15 mouse cellular contexts compared by ENCODE assay signal in the genomic region with DNA sequence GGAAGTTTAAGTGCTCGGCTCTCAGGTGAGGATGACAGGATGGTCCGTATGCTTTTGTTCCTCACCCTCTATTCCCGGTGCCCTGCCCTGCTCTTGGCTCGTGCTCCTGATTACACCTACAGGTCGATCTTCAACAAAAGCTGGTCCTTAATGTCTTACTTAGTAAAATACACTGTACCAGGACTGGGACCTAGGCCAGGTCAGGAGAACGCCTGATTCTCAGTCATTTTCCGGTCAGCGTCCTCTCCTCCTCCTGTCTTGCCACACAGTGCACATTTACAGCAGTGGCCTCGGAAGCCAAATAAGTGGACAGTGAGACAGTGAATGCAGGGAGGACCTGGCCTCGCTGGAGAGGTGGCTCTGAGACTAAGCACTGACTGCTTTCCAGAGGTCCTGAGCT. TPM values are rescaled to one million over a fixed set of nuclear protein-coding genes. Genes with fewer than 3 reads are reported as not detected.
DNase-seq lines count a peak whose midpoint lies in the region; ATAC-seq and TF ChIP-seq lines count a peak whose summit lies in the region.
"Had no signal": no experiment of that assay in that cellular context is flagged by ENCODE, and none has a peak within 500 bp of the region (broad histone marks: within the 10 kb centered on the region; RNA-seq: fewer than 3 reads in every experiment).

No protein-coding gene starts in this region.

- no peak for ATAC-seq in intestine, embryonic 15.5 days
- ATAC-seq in intestine, postnatal 0 days, result no peak
- no peak for ATAC-seq in lung, embryonic 15.5 days (ENCODE audit: borderline replicate concordance, extremely low read depth, low FRiP score, low TSS enrichment)
- ATAC-seq in kidney, postnatal 0 days (replicated peaks; ENCODE audit: low FRiP score, low read depth), result no peak
- ATAC-seq in erythroblast, adult 5-6 weeks (replicated peaks; ENCODE audit: low FRiP score, poor library complexity, severe bottlenecking), result no peak
- ATAC-seq: activated CD4-positive, CD25-positive, alpha-beta regulatory T cell, adult 4 months had no signal

- H3K4me3 ChIP-seq in gastrocnemius, adult 2 months, result no peak overlapping the region
- H3K4me3 ChIP-seq in intestine, embryonic 15.5 days (replicated peaks), result no peak overlapping the region
- H3K4me3 ChIP-seq in intestine, postnatal 0 days (ENCODE audit: low read depth, low read length), result no peak overlapping the region
- no peak overlapping the region for H3K4me3 ChIP-seq in lung, embryonic 15.5 days
- no peak overlapping the region for H3K4me3 ChIP-seq in kidney, postnatal 0 days (replicated peaks; ENCODE audit: low read depth, low read length)
- H3K4me3 ChIP-seq: embryonic facial prominence, embryonic 10.5 days; liver, embryonic 13.5 days had no signal

- peaks cover 19% of the 10 kb centered on the region for H3K4me1 ChIP-seq in intestine, embryonic 15.5 days (replicated peaks)
- no peaks in the 10 kb centered on the region; the same call in 1 of the 2 replicates for H3K4me1 ChIP-seq in intestine, postnatal 0 days (replicated peaks; ENCODE audit: control insufficient read depth, insufficient read depth, low read length)
- peaks cover 35% of the 10 kb centered on the region for H3K4me1 ChIP-seq in lung, embryonic 15.5 days
- peaks cover 17% of the 10 kb centered on the region; the same call in 1 of the 2 replicates for H3K4me1 ChIP-seq in kidney, postnatal 0 days (replicated peaks; ENCODE audit: insufficient read depth, low read length)

- intact Hi-C loops in gastrocnemius, adult 2 months (cut with DNase I), result no loop called here
- intact Hi-C loops in gastrocnemius, postnatal 14 days (cut with DNase I; ENCODE audit: low total_unique reads), result no loop called here

- H3K36me3 ChIP-seq in intestine, embryonic 15.5 days, result peaks cover 27% of the 10 kb centered on the region; the same call in 1 of the 2 replicates
- H3K36me3 ChIP-seq in intestine, postnatal 0 days (ENCODE audit: control insufficient read depth, insufficient read depth), result peaks cover 35% of the 10 kb centered on the region
- H3K36me3 ChIP-seq in lung, embryonic 15.5 days, result peaks cover 37% of the 10 kb centered on the region
- H3K36me3 ChIP-seq in kidney, postnatal 0 days (ENCODE audit: insufficient read depth, low read length), result peaks cover 33% of the 10 kb centered on the region

- H3K9ac ChIP-seq in intestine, embryonic 15.5 days, result no peak overlapping the region
- no peak overlapping the region for H3K9ac ChIP-seq in intestine, postnatal 0 days (ENCODE audit: low read depth, low read length)
- no peak overlapping the region for H3K9ac ChIP-seq in lung, embryonic 15.5 days
- no peak overlapping the region for H3K9ac ChIP-seq in kidney, postnatal 0 days (ENCODE audit: low read depth, low read length)
- H3K9ac ChIP-seq: liver, embryonic 13.5 days had no signal

- peak overlapping the region; percentile 38; the same call in 1 of the 2 replicates for H3K27ac ChIP-seq in gastrocnemius, adult 2 months
- H3K27ac ChIP-seq in intestine, embryonic 15.5 days, result 0 out of 2 replicates have a peak overlapping the region, but pooled peaks have one; percentile 1
- no peak overlapping the region for H3K27ac ChIP-seq in intestine, postnatal 0 days (ENCODE audit: low read depth, low read length)
- peak overlapping the region; percentile 55 for H3K27ac ChIP-seq in lung, embryonic 15.5 days
- 0 out of 2 replicates have a peak overlapping the region, but pooled peaks have one; percentile 16 for H3K27ac ChIP-seq in kidney, postnatal 0 days
- H3K27ac ChIP-seq: embryonic facial prominence, embryonic 10.5 days; liver, embryonic 13.5 days had no signal

- WGBS in intestine, embryonic 15.5 days, result 81% methylated on average over 10 of the region's 10 CpGs
- 87% methylated on average over 10 of the region's 10 CpGs for WGBS in intestine, postnatal 0 days
- WGBS in lung, embryonic 15.5 days, result 70% methylated on average over 10 of the region's 10 CpGs
- WGBS in kidney, postnatal 0 days, result 79% methylated on average over 10 of the region's 10 CpGs

- no peaks in the 10 kb centered on the region for H3K9me3 ChIP-seq in intestine, embryonic 15.5 days
- no peaks in the 10 kb centered on the region for H3K9me3 ChIP-seq in intestine, postnatal 0 days (ENCODE audit: control insufficient read depth)
- no peaks in the 10 kb centered on the region for H3K9me3 ChIP-seq in lung, embryonic 15.5 days
- no peaks in the 10 kb centered on the region for H3K9me3 ChIP-seq in kidney, postnatal 0 days (replicated peaks; ENCODE audit: low read length)
- H3K9me3 ChIP-seq: embryonic facial prominence, embryonic 10.5 days; liver, embryonic 13.5 days had no signal

- H3K27me3 ChIP-seq in intestine, embryonic 15.5 days (replicated peaks), result no peaks in the 10 kb centered on the region
- H3K27me3 ChIP-seq in intestine, postnatal 0 days (replicated peaks; ENCODE audit: control insufficient read depth, insufficient read depth, low read length), result no peaks in the 10 kb centered on the region
- no peaks in the 10 kb centered on the region for H3K27me3 ChIP-seq in lung, embryonic 15.5 days
- H3K27me3 ChIP-seq in kidney, postnatal 0 days (ENCODE audit: insufficient read depth, low read length), result no peaks in the 10 kb centered on the region
- H3K27me3 ChIP-seq: liver, embryonic 13.5 days had no signal

- DNase-seq in gastrocnemius, adult 2 months, result no peak
- DNase-seq in gastrocnemius, postnatal 14 days, result no peak
- DNase-seq in lung, postnatal 4 days, result no peak
- DNase-seq in kidney, postnatal 0 days (ENCODE audit: low spot score), result no peak
- DNase-seq: adrenal gland, postnatal 36 days; gastrocnemius, postnatal 25 days; layer of hippocampus, adult 9-11 months; liver, embryonic 13.5 days; thymus, adult 2 months had no signal

- H3K4me2 ChIP-seq in intestine, embryonic 15.5 days (replicated peaks), result no peak overlapping the region
- no peak overlapping the region for H3K4me2 ChIP-seq in intestine, postnatal 0 days (replicated peaks; ENCODE audit: low read depth)
- no peak overlapping the region; the same call in 1 of the 2 replicates for H3K4me2 ChIP-seq in lung, embryonic 15.5 days
- H3K4me2 ChIP-seq in kidney, postnatal 0 days (ENCODE audit: low read length), result no peak overlapping the region
- H3K4me2 ChIP-seq: liver, embryonic 13.5 days had no signal

- TF ChIP-seq CTCF in gastrocnemius, adult 2 months (IDR thresholded peaks at IDR 0.05), result no peak
- no peak for TF ChIP-seq CTCF in intestine, postnatal 0 days (IDR thresholded peaks at IDR 0.05; ENCODE audit: low read depth)
- no peak for TF ChIP-seq CTCF in kidney, postnatal 0 days (IDR thresholded peaks at IDR 0.05; ENCODE audit: low read depth)

RNA-seq across cellular contexts. Expression of a gene that starts 12.0 kb away (rescaled TPM):
- 10 to 100 TPM; 61.5 to 75.9 TPM for total RNA-seq in gastrocnemius, adult 2 months (2021)
- total RNA-seq in gastrocnemius, postnatal 14 days (2021), result 10 to 100 TPM; 53.4 to 62.2 TPM
- polyA plus RNA-seq in intestine, embryonic 15.5 days (2015; fragmentation: Nextera tagmentation; extraction: Ambion mirVana), result 91.1 and 92.1 TPM in 2 replicates
- polyA plus RNA-seq in intestine, postnatal 0 days (2015; fragmentation: Nextera tagmentation; extraction: Ambion mirVana), result 42.9 and 45.7 TPM in 2 replicates
- 89.8 and 95.9 TPM in 2 replicates for polyA plus RNA-seq in lung, embryonic 15.5 days (2015; fragmentation: Nextera tagmentation; extraction: Ambion mirVana)
- 52.6 and 61.3 TPM in 2 replicates for polyA plus RNA-seq in kidney, postnatal 0 days (2015; fragmentation: Nextera tagmentation; extraction: Ambion mirVana)
- 3.8 and 13.1 TPM in 2 replicates for total RNA-seq in erythroblast, adult 5-6 weeks (2015; ENCODE audit: low replicate concordance)
- 12.9 and 21.9 TPM in 2 replicates for total RNA-seq in erythroblast, adult 5-6 weeks (2017; ENCODE audit: low replicate concordance)

RNA-seq across cellular contexts. Expression of a gene that starts 43.0 kb away (rescaled TPM):
- total RNA-seq in gastrocnemius, adult 2 months (2021), result under 1 TPM in 1 of 2 experiments, not detected in 1; 0.47 TPM
- under 1 TPM; 0.53 to 0.86 TPM for total RNA-seq in gastrocnemius, postnatal 14 days (2021)
- 8.9 and 9.9 TPM in 2 replicates for polyA plus RNA-seq in intestine, embryonic 15.5 days (2015; fragmentation: Nextera tagmentation; extraction: Ambion mirVana)
- polyA plus RNA-seq in intestine, postnatal 0 days (2015; fragmentation: Nextera tagmentation; extraction: Ambion mirVana), result 3.4 and 6.1 TPM in 2 replicates
- 7.9 and 8.7 TPM in 2 replicates for polyA plus RNA-seq in lung, embryonic 15.5 days (2015; fragmentation: Nextera tagmentation; extraction: Ambion mirVana)
- 6.3 and 6.9 TPM in 2 replicates for polyA plus RNA-seq in kidney, postnatal 0 days (2015; fragmentation: Nextera tagmentation; extraction: Ambion mirVana)
- total RNA-seq in erythroblast, adult 5-6 weeks (2015; ENCODE audit: low replicate concordance), result 1.7 and 1.9 TPM in 2 replicates
- total RNA-seq in erythroblast, adult 5-6 weeks (2017; ENCODE audit: low replicate concordance), result 2.0 and 5.6 TPM in 2 replicates

RNA-seq across cellular contexts. Expression of a gene that starts 43.3 kb away (rescaled TPM):
- 10 to 100 TPM; 15.6 to 18.0 TPM for total RNA-seq in gastrocnemius, adult 2 months (2021)
- total RNA-seq in gastrocnemius, postnatal 14 days (2021), result 10 to 100 TPM; 15.1 to 18.6 TPM
- polyA plus RNA-seq in intestine, embryonic 15.5 days (2015; fragmentation: Nextera tagmentation; extraction: Ambion mirVana), result 183 and 191 TPM in 2 replicates
- polyA plus RNA-seq in intestine, postnatal 0 days (2015; fragmentation: Nextera tagmentation; extraction: Ambion mirVana), result 104 and 107 TPM in 2 replicates
- polyA plus RNA-seq in lung, embryonic 15.5 days (2015; fragmentation: Nextera tagmentation; extraction: Ambion mirVana), result 108 and 113 TPM in 2 replicates
- polyA plus RNA-seq in kidney, postnatal 0 days (2015; fragmentation: Nextera tagmentation; extraction: Ambion mirVana), result 117 and 118 TPM in 2 replicates
- total RNA-seq in erythroblast, adult 5-6 weeks (2015; ENCODE audit: low replicate concordance), result 2.5 and 3.3 TPM in 2 replicates
- 2.4 and 4.9 TPM in 2 replicates for total RNA-seq in erythroblast, adult 5-6 weeks (2017; ENCODE audit: low replicate concordance)

RNA-seq across cellular contexts. Expression of a gene that starts 57.6 kb away (rescaled TPM):
- 10 to 100 TPM; 37.4 to 46.7 TPM for total RNA-seq in gastrocnemius, adult 2 months (2021)
- 10 to 100 TPM; 34.2 to 35.6 TPM for total RNA-seq in gastrocnemius, postnatal 14 days (2021)
- 50.1 and 51.8 TPM in 2 replicates for polyA plus RNA-seq in intestine, embryonic 15.5 days (2015; fragmentation: Nextera tagmentation; extraction: Ambion mirVana)
- 42.6 and 44.8 TPM in 2 replicates for polyA plus RNA-seq in intestine, postnatal 0 days (2015; fragmentation: Nextera tagmentation; extraction: Ambion mirVana)
- polyA plus RNA-seq in lung, embryonic 15.5 days (2015; fragmentation: Nextera tagmentation; extraction: Ambion mirVana), result 43.7 and 47.9 TPM in 2 replicates
- polyA plus RNA-seq in kidney, postnatal 0 days (2015; fragmentation: Nextera tagmentation; extraction: Ambion mirVana), result 57.8 and 61.4 TPM in 2 replicates
- total RNA-seq in erythroblast, adult 5-6 weeks (2015; ENCODE audit: low replicate concordance), result 10.6 and 13.4 TPM in 2 replicates
- total RNA-seq in erythroblast, adult 5-6 weeks (2017; ENCODE audit: low replicate concordance), result 5.8 and 11.0 TPM in 2 replicates

RNA-seq across cellular contexts. Expression of a gene that starts 57.6 kb away (rescaled TPM):
- total RNA-seq in gastrocnemius, adult 2 months (2021), result 10 to 100 TPM; 14.7 to 19.2 TPM
- total RNA-seq in gastrocnemius, postnatal 14 days (2021), result 10 to 100 TPM; 14.9 to 17.2 TPM
- 46.7 and 48.7 TPM in 2 replicates for polyA plus RNA-seq in intestine, embryonic 15.5 days (2015; fragmentation: Nextera tagmentation; extraction: Ambion mirVana)
- 29.6 and 32.1 TPM in 2 replicates for polyA plus RNA-seq in intestine, postnatal 0 days (2015; fragmentation: Nextera tagmentation; extraction: Ambion mirVana)
- 49.4 and 52.2 TPM in 2 replicates for polyA plus RNA-seq in lung, embryonic 15.5 days (2015; fragmentation: Nextera tagmentation; extraction: Ambion mirVana)
- polyA plus RNA-seq in kidney, postnatal 0 days (2015; fragmentation: Nextera tagmentation; extraction: Ambion mirVana), result 45.7 and 48.9 TPM in 2 replicates
- 5.4 and 6.1 TPM in 2 replicates for total RNA-seq in erythroblast, adult 5-6 weeks (2015; ENCODE audit: low replicate concordance)
- total RNA-seq in erythroblast, adult 5-6 weeks (2017; ENCODE audit: low replicate concordance), result 5.8 and 7.2 TPM in 2 replicates
